Comparison of ENCODE assay signal across 12 mouse cellular contexts in the genomic region with DNA sequence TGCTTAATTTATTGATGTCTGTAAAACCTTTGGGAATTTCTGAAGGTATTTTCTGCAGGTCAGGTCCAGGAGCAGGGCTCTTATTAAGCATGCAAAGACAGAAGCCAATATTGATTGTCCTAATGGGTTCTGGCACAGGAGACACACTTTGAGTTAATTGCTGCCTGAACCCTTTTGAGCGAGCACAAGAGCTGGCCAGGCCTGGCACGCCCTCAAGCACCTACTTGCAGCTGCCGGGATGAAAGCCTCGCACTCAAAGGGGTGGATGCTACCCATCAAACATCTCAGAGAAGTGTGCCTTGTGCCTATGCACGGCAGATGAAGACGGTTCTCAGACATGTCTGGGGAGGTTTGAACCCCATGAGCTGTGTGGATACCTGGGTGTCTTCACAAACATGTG.
A peak's percentile ranks its signal among the peaks of the same experiment; 100 is the strongest.
DNase-seq lines count a peak whose midpoint lies in the region; ATAC-seq and TF ChIP-seq lines count a peak whose summit lies in the region.
"Had no signal": no experiment of that assay in that cellular context is flagged by ENCODE, and none has a peak within 500 bp of the region (broad histone marks: within the 10 kb centered on the region; RNA-seq: fewer than 3 reads in every experiment).

No protein-coding gene starts in this region.

- 42% methylated on average over 6 of the region's 6 CpGs for WGBS in heart, embryonic 12.5 days
- whole genome bisulfite sequencing in limb, embryonic 12.5 days, result 33% methylated on average over 6 of the region's 6 CpGs
- 46% methylated on average over 6 of the region's 6 CpGs for WGBS in limb, embryonic 10.5 days
- 47% methylated on average over 6 of the region's 6 CpGs for WGBS in intestine, postnatal 0 days
- WGBS in lung, adult 2 months, result 67% methylated on average over 6 of the region's 6 CpGs

- H3K9me3 ChIP-seq in heart, embryonic 12.5 days (replicated peaks), result no peaks in the 10 kb centered on the region
- H3K9me3 ChIP-seq in limb, embryonic 12.5 days, result no peaks in the 10 kb centered on the region
- H3K9me3 ChIP-seq in limb, embryonic 10.5 days (replicated peaks), result no peaks in the 10 kb centered on the region
- H3K9me3 ChIP-seq in intestine, postnatal 0 days (ENCODE audit: control insufficient read depth), result no peaks in the 10 kb centered on the region
- H3K9me3 ChIP-seq: liver, embryonic 15.5 days had no signal

- peaks cover 18% of the 10 kb centered on the region; the same call in 1 of the 2 replicates for H3K27me3 ChIP-seq in heart, embryonic 12.5 days (replicated peaks)
- no peaks in the 10 kb centered on the region for H3K27me3 ChIP-seq in limb, embryonic 12.5 days
- H3K27me3 ChIP-seq in limb, embryonic 10.5 days (ENCODE audit: low read depth, poor library complexity, severe bottlenecking), result peaks cover 5% of the 10 kb centered on the region; the same call in 1 of the 2 replicates
- no peaks in the 10 kb centered on the region for H3K27me3 ChIP-seq in intestine, postnatal 0 days (replicated peaks; ENCODE audit: control insufficient read depth, insufficient read depth, low read length)
- H3K27me3 ChIP-seq: liver, embryonic 15.5 days had no signal

- no peak for TF ChIP-seq POLR2A in lung, adult 2 months (IDR thresholded peaks at IDR 0.05; ENCODE audit: borderline replicate concordance, extremely low read depth, low read depth, low read length)

- H3K36me3 ChIP-seq in heart, embryonic 12.5 days, result no peaks in the 10 kb centered on the region
- no peaks in the 10 kb centered on the region for H3K36me3 ChIP-seq in limb, embryonic 12.5 days
- H3K36me3 ChIP-seq in limb, embryonic 10.5 days, result no peaks in the 10 kb centered on the region
- H3K36me3 ChIP-seq in intestine, postnatal 0 days (ENCODE audit: control insufficient read depth, insufficient read depth), result no peaks in the 10 kb centered on the region
- H3K36me3 ChIP-seq: liver, embryonic 15.5 days had no signal

- H3K4me1 ChIP-seq in heart, embryonic 12.5 days (replicated peaks), result peaks cover 32% of the 10 kb centered on the region
- H3K4me1 ChIP-seq in limb, embryonic 12.5 days (replicated peaks), result peaks cover 32% of the 10 kb centered on the region
- peaks cover 28% of the 10 kb centered on the region for H3K4me1 ChIP-seq in limb, embryonic 10.5 days
- H3K4me1 ChIP-seq in intestine, postnatal 0 days (replicated peaks; ENCODE audit: control insufficient read depth, insufficient read depth, low read length), result peaks cover 3% of the 10 kb centered on the region; the same call in 1 of the 2 replicates
- H3K4me1 ChIP-seq in lung, adult 2 months (ENCODE audit: control insufficient read depth, insufficient read depth, low read length), result peaks cover 2% of the 10 kb centered on the region
- H3K4me1 ChIP-seq: liver, embryonic 15.5 days had no signal

- no peak overlapping the region for H3K4me3 ChIP-seq in heart, embryonic 12.5 days
- no peak overlapping the region for H3K4me3 ChIP-seq in limb, embryonic 12.5 days (replicated peaks)
- H3K4me3 ChIP-seq in limb, embryonic 10.5 days, result no peak overlapping the region
- H3K4me3 ChIP-seq in intestine, postnatal 0 days (ENCODE audit: low read depth, low read length), result no peak overlapping the region
- no peak overlapping the region for H3K4me3 ChIP-seq in lung, adult 2 months (replicated peaks; ENCODE audit: extremely low read depth, low read depth, low read length)
- H3K4me3 ChIP-seq: erythroblast, embryonic 14.5 days; liver, embryonic 15.5 days had no signal

- H3K9ac ChIP-seq in heart, embryonic 12.5 days, result no peak overlapping the region
- no peak overlapping the region for H3K9ac ChIP-seq in limb, embryonic 12.5 days (replicated peaks)
- H3K9ac ChIP-seq in intestine, postnatal 0 days (ENCODE audit: low read depth, low read length), result no peak overlapping the region
- H3K9ac ChIP-seq: liver, embryonic 15.5 days had no signal

- H3K4me2 ChIP-seq in heart, embryonic 12.5 days, result peak overlapping the region; percentile 54
- H3K4me2 ChIP-seq in limb, embryonic 12.5 days, result no peak overlapping the region
- H3K4me2 ChIP-seq in intestine, postnatal 0 days (replicated peaks; ENCODE audit: low read depth), result no peak overlapping the region
- H3K4me2 ChIP-seq: liver, embryonic 15.5 days had no signal

- no peak for DNase-seq in heart, adult 9 months (ENCODE audit: low spot score in 2 of 2)
- DNase-seq in limb, embryonic 10.5 days (ENCODE audit: low spot score), result no peak
- DNase-seq in WW6 (ENCODE audit: low read depth, low spot score), result peak; percentile 11
- DNase-seq in lung, postnatal 36 days, result no peak
- no peak for DNase-seq in lung, adult 2 months
- DNase-seq: gastrocnemius, postnatal 36 days; kidney, postnatal 10 days had no signal

- H3K27ac ChIP-seq in heart, embryonic 12.5 days (ENCODE audit: poor library complexity, severe bottlenecking), result peak overlapping the region; percentile 35; the same call in 1 of the 2 replicates
- 0 out of 2 replicates have a peak overlapping the region, but pooled peaks have one; percentile 8 for H3K27ac ChIP-seq in limb, embryonic 12.5 days
- H3K27ac ChIP-seq in limb, embryonic 10.5 days, result no peak overlapping the region
- H3K27ac ChIP-seq in intestine, postnatal 0 days (ENCODE audit: low read depth, low read length), result peak overlapping the region; percentile 85; the same call in 1 of the 2 replicates
- H3K27ac ChIP-seq: liver, embryonic 15.5 days had no signal

- TF ChIP-seq CTCF in intestine, postnatal 0 days (IDR thresholded peaks at IDR 0.05; ENCODE audit: low read depth), result no peak
- no peak for TF ChIP-seq CTCF in lung, adult 2 months (IDR thresholded peaks at IDR 0.05; ENCODE audit: insufficient read depth, low read length)

- no peak for ATAC-seq in heart, embryonic 12.5 days (ENCODE audit: insufficient number of reproducible peaks, low FRiP score)
- no peak for ATAC-seq in limb, embryonic 12.5 days (ENCODE audit: insufficient number of reproducible peaks, insufficient read depth, low FRiP score, low TSS enrichment, low read depth)
- no peak for ATAC-seq in intestine, postnatal 0 days
